Mouse (Mus musculus) cerebellum, adult 2 months (tissue): ENCODE data around the gene Zfp292.

Experiments
- CTCF ChIP-seq: fragments of 200-500 bp; IDR thresholded peaks from 2 replicates; pipeline ENCODE4 v1.5.1; 2011; ENCODE audit warnings: low read depth, mild to moderate bottlenecking, control low read depth, low read length, moderate library complexity, borderline replicate concordance; ENCODE audit not compliant: insufficient read depth
- POLR2A ChIP-seq: fragments of 200-500 bp; IDR thresholded peaks from 2 replicates; pipeline ENCODE4 v1.6.1; 2011; ENCODE audit warnings: low read length, control low read depth, borderline replicate concordance; ENCODE audit not compliant: insufficient read depth

GRCm38 (mm10) chr4:34885631-34886351, 3.0 kb upstream of the Zfp292 start:
- TF ChIP-seq POLR2A (no peak), CTCF (no peak)
